Mouse (Mus musculus): ENCODE results near the gene Mlana. TPM values are rescaled to one million over a fixed set of nuclear protein-coding genes. Genes with fewer than 3 reads are reported as not detected.

Gene Mlana
- total RNA-seq (2023), result not detected

DNA sequence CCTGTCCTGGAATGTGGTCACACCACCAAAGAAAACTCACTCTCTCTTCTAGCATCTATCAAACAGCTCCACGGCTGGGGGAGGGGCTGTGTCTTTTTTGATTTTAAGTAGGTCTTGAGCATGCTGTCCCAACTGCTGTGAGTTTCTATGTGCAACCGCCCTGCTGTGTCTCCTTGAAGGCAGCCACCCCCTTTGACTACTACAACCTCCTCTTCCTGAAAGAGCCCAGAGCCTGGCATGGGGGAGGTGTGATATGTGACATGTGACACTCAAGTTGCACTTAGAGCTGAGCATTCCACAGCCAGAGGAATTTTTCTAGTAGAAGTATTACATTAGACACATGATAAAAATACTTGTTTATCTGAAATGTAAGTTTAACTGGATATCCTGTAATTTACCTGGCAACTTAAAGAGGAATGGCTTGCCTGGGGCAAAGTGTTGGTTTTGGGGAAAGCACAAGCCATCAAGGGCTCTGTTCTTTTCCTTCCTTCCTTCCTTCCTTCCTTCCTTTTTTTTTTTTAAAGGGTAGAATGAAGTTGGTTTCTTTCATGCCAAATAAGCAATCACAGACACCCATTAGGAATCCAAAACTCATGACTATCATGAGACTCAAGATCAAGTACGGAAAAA lies at the start of gene Mlana:
TSS of gene Mlana (plus strand) at position 580 of the 630 bp plus-strand sequence.

Other genes with a start within 250 kb of the Mlana start
- 10 to 100 TPM; 33.9 to 35.1 TPM for gene Ric1, start 175.5 kb upstream of the Mlana start, total RNA-seq (2023)
- gene Ermp1, start 49.4 kb upstream of the Mlana start, total RNA-seq (2023), result 10 to 100 TPM; 24.2 to 26.3 TPM
- gene 9930021J03Rik, start 108.2 kb downstream of the Mlana start, total RNA-seq (2023), result 10 to 100 TPM; 28.8 to 30.9 TPM
- 10 to 100 TPM; 24.9 to 27.2 TPM for gene Ranbp6, start 115.2 kb downstream of the Mlana start, total RNA-seq (2023)
- gene Il33, start 227.3 kb downstream of the Mlana start, total RNA-seq (2023), result not detected

Measured in T-cell, adult 66 days (primary cell).